Mouse (Mus musculus): ENCODE measurements around the gene Mtm1.
"Not testable (repeated sequence)": the region's sequence is repeated elsewhere in the genome, so short reads cannot be mapped to it uniquely, and the experiment has no call there.

Gene Mtm1

GRCm38 (mm10) chrX:71285473-71285872 is 74.9 kb downstream of the Mtm1 start:
- CTCF ChIA-PET, result no interaction called here

- CTCF ChIA-PET, result no interaction called here
These were observed 76.5 kb downstream of the Mtm1 start for GRCm38 (mm10) chrX:71287088-71287487.

GRCm38 (mm10) chrX:71294191-71294590 is 83.6 kb downstream of the Mtm1 start:
- CTCF ChIA-PET, result no interaction called here

GRCm38 (mm10) chrX:71296005-71296404 is 85.4 kb downstream of the Mtm1 start:
- CTCF ChIA-PET, result no interaction called here

- CTCF ChIA-PET, result no interaction called here
These were observed 91.6 kb downstream of the Mtm1 start for GRCm38 (mm10) chrX:71302148-71302547.

GRCm38 (mm10) chrX:71311229-71311628 is 100.7 kb downstream of the Mtm1 start:
- CTCF ChIA-PET, result no interaction called here

GRCm38 (mm10) chrX:71314380-71314779 is 103.8 kb downstream of the Mtm1 start:
- CTCF ChIA-PET, result no interaction called here

GRCm38 (mm10) chrX:71352033-71352432 is 141.5 kb downstream of the Mtm1 start:
- CTCF ChIA-PET, result no interaction called here

GRCm38 (mm10) chrX:71355331-71355730 is 144.8 kb downstream of the Mtm1 start:
- CTCF ChIA-PET, result interaction anchor here (1.0 kb wide), 1 partner anchor 16 kb away, joined by 3 read pairs; no protein-coding TSS in a partner anchor

GRCm38 (mm10) chrX:71361793-71362192 is 151.2 kb downstream of the Mtm1 start:
- CTCF ChIA-PET, result not testable (repeated sequence)

GRCm38 (mm10) chrX:71364062-71364461 is 153.5 kb downstream of the Mtm1 start:
- CTCF ChIA-PET, result no interaction called here

GRCm38 (mm10) chrX:71364554-71364991 is 154.0 kb downstream of the Mtm1 start, which contains the start of gene Mtmr1:
Gene Mtmr1 (plus strand): TSS chrX:71364760.
- CTCF ChIA-PET, result interaction anchor here (1.0 kb wide), 1 partner anchor 11 kb away, joined by 3 read pairs; no protein-coding TSS in a partner anchor

- CTCF ChIA-PET, result interaction anchor here (0.6 to 1.0 kb wide), 2 partner anchors 11 to 99 kb away, joined by 3 to 5 read pairs; no protein-coding TSS in a partner anchor
These were observed 154.4 kb downstream of the Mtm1 start for GRCm38 (mm10) chrX:71365011-71365410.
